In genomic region chr2:33615843-33616344, GRCm38 (mm10) we compare ENCODE assay signal across 10 mouse cellular contexts. TPM values are rescaled to one million over a fixed set of nuclear protein-coding genes. Genes with fewer than 3 reads are reported as not detected.
A peak's percentile ranks its signal among the peaks of the same experiment; 100 is the strongest.
DNase-seq lines count a peak whose midpoint lies in the region; ATAC-seq and TF ChIP-seq lines count a peak whose summit lies in the region.
"Had no signal": no experiment of that assay in that cellular context is flagged by ENCODE, and none has a peak within 500 bp of the region (broad histone marks: within the 10 kb centered on the region; RNA-seq: fewer than 3 reads in every experiment).

No protein-coding gene starts in this region.

- H3K9me3 ChIP-seq in embryonic facial prominence, embryonic 15.5 days (replicated peaks): no peaks in the 10 kb centered on the region
- H3K9me3 ChIP-seq in limb, embryonic 10.5 days (replicated peaks): no peaks in the 10 kb centered on the region

- H3K4me1 ChIP-seq in embryonic facial prominence, embryonic 15.5 days: peaks cover 23% of the 10 kb centered on the region
- H3K4me1 ChIP-seq in limb, embryonic 10.5 days: peaks cover 96% of the 10 kb centered on the region

- H3K27me3 ChIP-seq in embryonic facial prominence, embryonic 15.5 days: peaks cover 74% of the 10 kb centered on the region
- peaks cover 91% of the 10 kb centered on the region for H3K27me3 ChIP-seq in limb, embryonic 10.5 days (ENCODE audit: low read depth, poor library complexity, severe bottlenecking)

- H3K4me3 ChIP-seq in left cerebral cortex, adult 2 months: peak overlapping the region; percentile 50
- peak overlapping the region; percentile 39 for H3K4me3 ChIP-seq in embryonic facial prominence, embryonic 15.5 days (replicated peaks)
- H3K4me3 ChIP-seq in limb, embryonic 10.5 days: peak overlapping the region; percentile 48

- H3K4me2 ChIP-seq in embryonic facial prominence, embryonic 15.5 days (replicated peaks): peak overlapping the region; percentile 66

- no peak for TF ChIP-seq CTCF in left cerebral cortex, adult 2 months (IDR thresholded peaks at IDR 0.05)

- H3K36me3 ChIP-seq in embryonic facial prominence, embryonic 15.5 days: no peaks in the 10 kb centered on the region
- peaks cover 42% of the 10 kb centered on the region for H3K36me3 ChIP-seq in limb, embryonic 10.5 days

- 10% methylated on average over 17 of the region's 17 CpGs for WGBS in embryonic facial prominence, embryonic 15.5 days
- WGBS in limb, embryonic 10.5 days: 2% methylated on average over 17 of the region's 17 CpGs

- DNase-seq in left cerebral cortex, adult 2 months (ENCODE audit: extremely low spot score in 1 of 2, low spot score in 2 of 2): no peak
- DNase-seq in left cerebral cortex, postnatal 36 days (ENCODE audit: low spot score in 2 of 2): no peak
- DNase-seq in limb, embryonic 10.5 days (ENCODE audit: low spot score): peak; percentile 60
- peak; percentile 65 for DNase-seq in retina, embryonic 14.5 days (ENCODE audit: low spot score)
- no peak for DNase-seq in c-Kit-positive CD71-positive TER-119-positive erythroid progenitor cells, embryonic 14.5 days (ENCODE audit: low spot score)
- no peak for DNase-seq in thymus, postnatal 14 days
- DNase-seq in left cerebral cortex, adult 11 months (ENCODE audit: low spot score): no peak

- ATAC-seq in embryonic facial prominence, embryonic 15.5 days (ENCODE audit: insufficient number of reproducible peaks, low FRiP score, low TSS enrichment, low read depth): no peak

- H3K9ac ChIP-seq in embryonic facial prominence, embryonic 15.5 days: no peak overlapping the region

- H3K27ac ChIP-seq in left cerebral cortex, adult 2 months: peak overlapping the region; percentile 69
- H3K27ac ChIP-seq in embryonic facial prominence, embryonic 15.5 days (replicated peaks): no peak overlapping the region
- peak overlapping the region; percentile 20; the same call in 1 of the 2 replicates for H3K27ac ChIP-seq in limb, embryonic 10.5 days

- intact Hi-C loops in left cerebral cortex, adult 2 months (cut with DNase I): no loop called here
- intact Hi-C loops in left cerebral cortex, postnatal 36 days (cut with DNase I): no loop called here

RNA-seq across cellular contexts. Expression of gene Lmx1b, which starts 24.4 kb away (rescaled TPM):
- total RNA-seq in left cerebral cortex, adult 2 months (2021): under 1 TPM in 1 of 2 experiments, not detected in 1; 0.07 TPM
- total RNA-seq in left cerebral cortex, postnatal 36 days (2021): under 1 TPM; 0.25 to 0.34 TPM
- polyA plus RNA-seq in embryonic facial prominence, embryonic 15.5 days (2015; fragmentation: Nextera tagmentation; extraction: Ambion mirVana): 0.59 and 0.67 TPM in 2 replicates
- polyA plus RNA-seq in limb, embryonic 10.5 days (2016; fragmentation: Nextera tagmentation; extraction: Ambion mirVana): 11.0 and 13.9 TPM in 2 replicates
- total RNA-seq: liver, adult 2 months had no signal
- polyA plus RNA-seq: liver, adult 2 months; thymus, postnatal 0 days had no signal

Comparison
In these comparisons a context has a peak if more than half of its experiments do, and no peak if none do; other contexts are left out.
1. DNase-seq: peak in limb, embryonic 10.5 days (single experiment) and retina, embryonic 14.5 days (single experiment); none in left cerebral cortex, adult 2 months (0 of 2), left cerebral cortex, postnatal 36 days (0 of 2), c-Kit-positive CD71-positive TER-119-positive erythroid progenitor cells, embryonic 14.5 days (single experiment), thymus, postnatal 14 days (single experiment) and left cerebral cortex, adult 11 months (single experiment).
2. Peak in every context shown above with its lines, with median percentiles within 50 percentile points of each other: H3K4me3 ChIP-seq.